Mouse (Mus musculus) ZHBTc4 (cell line): ENCODE measurements around the gene Dok5.

Experiments used
- DNase-seq: peaks from one replicate; pipeline ENCODE4 v3.0.0-alpha.2; 2011; ENCODE audit warnings: low read depth, low spot score

The Dok5 gene

DNA sequence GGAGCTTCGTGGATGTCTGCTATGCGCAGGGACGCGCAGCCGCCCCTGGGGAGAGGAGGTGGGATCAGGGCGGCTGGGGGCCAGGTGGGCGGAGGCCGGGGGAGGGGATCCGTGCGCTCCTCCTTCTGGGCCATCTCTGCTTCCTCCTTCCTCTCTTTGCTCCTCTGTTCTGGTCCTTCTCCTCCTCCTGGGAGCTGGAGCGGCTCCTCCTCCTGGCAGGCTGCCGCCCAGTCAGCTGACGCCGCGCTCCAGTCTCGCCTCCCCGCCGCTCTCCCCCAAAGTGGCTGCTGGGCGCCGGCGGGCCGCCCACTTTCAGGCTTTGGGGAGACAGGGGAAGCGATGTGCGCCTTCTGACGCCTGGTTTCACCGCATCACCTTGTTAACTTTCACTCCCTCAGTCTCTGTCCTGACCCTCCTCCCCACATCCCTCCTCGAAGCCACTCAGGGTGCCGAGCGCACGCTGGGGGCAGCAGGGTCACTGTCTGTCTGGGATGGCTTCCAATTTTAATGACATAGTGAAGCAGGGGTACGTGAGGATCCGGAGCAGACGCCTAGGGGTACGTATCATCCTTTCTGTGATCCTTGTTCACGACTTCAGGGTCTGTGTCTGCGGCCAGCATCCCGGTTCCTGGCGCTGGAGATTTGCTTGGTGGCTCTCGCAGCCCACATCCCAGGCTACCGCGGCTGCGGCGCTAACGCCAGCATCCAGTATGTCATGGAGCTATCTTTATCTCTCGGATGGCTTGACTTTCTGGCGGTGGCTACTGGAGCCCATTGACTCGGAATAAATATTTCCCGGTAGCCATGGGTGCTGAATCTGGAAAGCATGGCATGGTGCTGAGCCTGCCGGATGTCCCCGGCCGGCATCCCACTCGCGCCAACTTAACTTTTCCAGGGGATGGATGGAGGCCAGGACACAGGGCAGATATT lies at the start of gene Dok5:
Gene Dok5 (plus strand): TSS at position 176 of the 930 bp plus-strand sequence.
- peak; percentile 84 for DNase-seq

DNA sequence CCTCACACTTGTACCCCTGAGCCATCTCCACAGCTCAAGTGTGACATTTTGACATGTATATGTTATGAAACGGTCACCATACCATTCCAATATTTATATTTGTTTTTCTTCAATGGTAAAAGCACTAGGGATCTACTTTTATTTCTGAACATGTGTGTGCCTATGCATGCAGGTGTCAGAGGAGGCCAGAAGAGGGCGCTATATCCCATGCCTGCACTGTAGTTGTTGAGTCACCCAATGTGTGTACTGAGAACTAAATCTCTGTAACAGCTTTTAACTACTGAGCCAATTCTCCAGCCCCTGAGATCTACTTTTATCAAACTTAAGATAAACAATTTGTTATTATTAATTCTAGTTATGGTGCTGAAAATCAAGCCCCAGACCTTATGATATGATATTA lies 48.2 kb upstream of the Dok5 start:
- DNase-seq = peak; percentile 81

DNA sequence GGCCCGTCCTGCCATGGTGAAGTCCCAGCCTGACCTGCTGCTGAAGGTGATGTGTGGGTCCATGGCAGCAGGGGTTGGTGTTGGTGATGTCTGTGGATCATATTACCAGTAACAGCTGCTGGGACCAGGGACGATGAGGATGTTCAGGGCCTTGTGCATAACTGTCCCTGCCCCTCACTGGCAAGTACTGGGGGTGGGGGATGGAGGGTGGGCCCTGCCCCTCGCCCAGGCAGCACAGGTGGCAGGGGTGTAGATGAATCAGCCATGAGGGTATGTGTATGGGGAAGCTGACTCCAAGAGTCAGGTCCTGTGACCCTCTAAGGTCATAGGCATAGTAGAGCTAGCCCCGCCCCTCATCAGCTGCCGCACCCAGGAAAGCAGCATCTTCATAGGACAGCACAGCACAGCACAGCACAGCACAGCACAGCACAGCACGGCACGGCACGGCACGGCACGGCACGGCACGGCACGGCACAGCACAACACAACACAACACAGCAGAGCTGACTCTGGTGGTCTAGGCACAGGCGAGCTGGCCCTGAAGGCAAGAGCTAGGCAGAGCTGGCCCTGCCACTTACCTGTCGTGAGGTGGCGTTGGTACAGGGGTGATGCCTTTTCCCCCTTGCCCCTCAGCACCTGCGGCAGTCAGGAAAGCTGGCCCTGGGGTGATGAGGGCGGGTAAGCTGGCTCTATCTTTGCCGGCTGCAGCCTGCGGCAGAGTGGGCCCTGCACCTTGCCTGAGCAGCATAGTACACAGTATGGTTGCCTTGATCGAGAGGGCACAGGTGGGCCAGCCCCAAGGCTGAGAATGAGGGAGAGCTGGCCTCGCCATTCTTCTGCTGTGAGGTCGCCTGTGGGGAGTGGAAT lies 36.3 kb upstream of the Dok5 start:
- peak; percentile 61 for DNase-seq

DNA sequence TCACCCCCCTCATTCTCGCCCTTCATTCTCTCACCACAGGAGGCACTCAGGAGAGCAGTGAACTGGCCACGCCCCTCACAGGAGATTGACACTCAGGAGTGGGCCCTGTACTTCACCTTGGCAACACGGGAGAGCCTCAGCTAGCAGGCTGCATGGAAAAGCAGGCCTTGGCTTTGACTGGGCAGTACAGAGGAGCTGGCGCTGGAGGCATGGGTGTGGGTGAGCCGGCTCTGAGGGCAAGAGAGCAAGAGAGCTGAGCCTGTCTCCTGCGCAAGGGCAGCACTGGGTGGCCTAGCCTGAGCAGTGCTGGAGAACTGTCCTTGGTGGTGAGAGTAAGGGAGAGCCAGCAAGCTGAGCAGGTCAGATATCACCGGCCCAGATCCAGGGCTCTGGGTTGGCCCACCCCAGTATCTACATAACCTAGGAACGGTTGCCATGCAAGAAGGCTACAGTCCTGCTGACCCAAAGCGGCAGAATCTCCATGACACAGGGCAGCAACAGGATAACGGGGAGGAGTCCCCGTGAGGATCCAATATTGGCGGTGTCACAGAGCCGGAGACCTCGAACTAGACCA lies 35.6 kb upstream of the Dok5 start:
- peak; percentile 87 for DNase-seq

DNA sequence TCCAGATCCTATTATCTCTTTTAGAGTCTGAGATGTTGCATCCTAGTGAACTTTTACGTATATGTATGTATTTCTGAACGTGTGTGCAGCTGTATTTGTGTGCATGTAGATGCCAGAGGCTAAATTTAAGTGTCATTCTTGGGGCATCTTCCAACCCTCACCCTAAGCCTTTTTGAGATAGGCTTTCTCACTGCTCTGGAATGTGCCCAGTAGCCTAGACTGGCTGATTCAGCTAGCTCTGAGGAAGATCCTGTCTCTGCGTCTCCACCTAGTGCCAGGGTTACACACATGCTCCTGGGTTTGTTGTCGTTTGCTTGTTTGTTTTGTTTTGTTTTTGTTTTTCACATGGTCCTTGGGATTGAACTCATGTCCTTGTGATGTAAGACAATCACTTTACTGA lies 31.1 kb upstream of the Dok5 start:
- no peak for DNase-seq

DNA sequence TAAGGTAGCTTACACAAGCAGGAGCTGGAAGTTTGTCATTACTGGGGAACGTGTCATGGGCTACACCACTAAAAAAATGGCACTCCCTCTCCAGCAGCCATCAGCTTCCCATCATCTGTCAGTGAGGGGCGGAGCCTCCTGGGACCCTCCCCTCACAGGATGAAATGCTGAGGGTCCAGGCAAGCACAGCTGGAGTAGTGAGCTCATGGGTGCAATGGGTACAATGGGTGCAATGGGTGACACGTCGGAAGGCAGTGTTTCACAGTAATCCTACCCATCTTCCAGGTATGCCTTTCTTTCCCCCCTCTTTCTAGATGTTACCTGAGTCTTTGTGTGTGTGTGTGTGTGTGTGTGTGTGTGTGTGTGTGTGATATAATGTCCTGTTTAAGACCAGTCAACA lies 25.1 kb upstream of the Dok5 start:
- DNase-seq = no peak

DNA sequence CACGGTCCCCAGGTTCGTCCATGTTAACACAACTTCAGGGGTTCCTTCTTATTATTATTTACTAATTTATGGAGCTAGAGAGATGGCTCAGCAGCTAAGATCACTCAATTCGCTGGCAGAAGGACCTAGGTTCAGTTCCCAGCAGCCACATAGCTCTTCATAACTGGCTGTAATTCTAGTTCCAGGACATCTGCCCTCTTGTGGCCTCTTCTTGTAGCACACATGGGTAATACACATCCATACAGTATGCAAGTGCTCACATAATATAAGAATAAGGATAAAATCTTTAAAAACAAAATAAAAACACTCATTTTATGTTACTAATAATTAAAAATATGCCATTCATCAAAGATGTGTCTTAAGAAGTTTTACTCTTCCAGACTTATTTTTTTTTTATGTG lies 23.9 kb upstream of the Dok5 start:
- peak; percentile 67 for DNase-seq

DNA sequence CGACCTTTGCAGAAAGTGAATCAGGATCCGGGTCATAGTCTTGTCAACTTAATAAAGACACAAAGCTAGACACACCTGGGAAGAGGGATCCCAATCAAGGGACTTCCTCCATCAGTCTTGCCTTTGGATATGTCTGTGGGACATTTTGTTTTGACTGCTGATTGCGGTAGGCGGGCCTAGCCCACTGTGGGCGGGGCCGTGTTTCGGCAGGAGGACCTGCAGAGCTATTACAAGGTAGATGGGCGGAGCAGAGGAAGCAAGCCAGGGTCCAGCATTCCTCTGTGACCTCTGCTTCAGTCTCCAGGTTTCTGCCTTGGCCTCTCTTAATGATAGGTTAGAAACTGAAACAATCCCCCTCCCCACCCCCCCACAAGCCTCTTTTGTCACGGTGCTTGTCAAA lies 22.7 kb upstream of the Dok5 start:
- peak; percentile 78 for DNase-seq

DNA sequence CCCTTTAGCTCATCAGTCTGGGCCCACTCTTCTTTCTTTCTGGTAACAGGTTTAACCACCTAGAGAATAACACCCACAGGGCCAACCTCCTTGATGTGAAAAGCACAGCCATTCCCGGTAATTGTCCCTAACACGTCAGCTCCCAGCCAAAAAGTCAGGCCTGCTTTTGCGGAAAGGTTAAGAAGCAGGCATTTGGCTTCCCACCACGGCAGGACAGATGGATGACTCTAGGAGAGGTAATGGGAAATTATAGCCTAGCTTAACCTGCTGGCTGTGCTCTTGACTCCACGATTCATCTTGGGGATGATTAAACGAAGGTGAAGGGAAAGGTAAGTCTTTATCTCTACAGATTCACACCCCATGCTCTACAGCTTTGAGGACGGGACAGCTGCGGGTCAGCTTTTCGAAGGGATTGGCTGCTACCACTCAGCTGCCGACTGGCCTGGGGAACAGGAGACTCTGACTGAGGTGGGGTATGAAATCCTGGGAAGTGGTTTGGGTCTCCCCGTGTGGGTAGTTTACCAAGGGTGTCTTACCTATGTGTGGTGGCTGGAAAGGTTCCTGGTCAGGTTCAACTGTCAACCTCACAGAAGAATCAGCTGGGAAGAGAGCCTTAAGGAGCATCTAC lies 18.8 kb upstream of the Dok5 start:
- no peak for DNase-seq

DNA sequence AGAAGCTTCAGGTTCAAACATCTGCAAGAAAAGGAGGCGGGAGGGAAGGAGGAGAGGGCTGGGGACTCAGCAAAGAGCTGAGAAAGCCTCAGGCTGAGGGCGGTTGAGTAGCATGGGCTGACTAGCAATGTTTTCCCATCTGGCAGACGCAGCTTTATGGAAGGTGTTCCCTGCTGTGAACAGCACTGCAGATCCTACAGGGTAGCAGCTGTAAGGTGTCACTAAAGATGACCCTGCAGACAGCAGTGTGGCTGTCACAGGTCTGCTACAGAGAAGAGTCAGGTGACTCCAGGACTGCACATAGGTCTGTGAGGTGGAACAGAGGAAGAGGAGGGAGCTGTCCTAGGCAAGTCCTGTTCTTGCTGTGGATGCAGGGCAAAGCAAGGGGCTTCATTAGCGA lies 11.2 kb upstream of the Dok5 start:
- DNase-seq = peak; percentile 35

DNA sequence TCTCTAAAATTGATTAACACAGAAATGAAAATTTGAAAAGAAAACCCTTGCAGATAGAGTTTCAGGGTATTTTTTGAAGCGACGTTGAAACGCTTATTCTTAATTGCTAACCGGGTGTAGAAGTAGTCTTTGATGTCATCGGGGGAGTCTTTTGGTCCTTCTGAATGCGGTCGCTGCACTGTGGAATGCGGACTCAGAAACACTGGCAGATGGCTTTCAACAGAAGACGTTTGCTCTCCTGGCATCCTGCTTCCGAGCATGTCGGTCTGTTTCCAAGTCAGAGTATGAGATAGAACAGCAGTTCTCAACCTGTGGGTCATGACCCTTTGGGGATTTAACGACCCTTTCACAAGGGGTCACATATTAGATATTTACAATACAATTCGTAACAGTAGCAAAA lies 7.5 kb upstream of the Dok5 start:
- no peak for DNase-seq

DNA sequence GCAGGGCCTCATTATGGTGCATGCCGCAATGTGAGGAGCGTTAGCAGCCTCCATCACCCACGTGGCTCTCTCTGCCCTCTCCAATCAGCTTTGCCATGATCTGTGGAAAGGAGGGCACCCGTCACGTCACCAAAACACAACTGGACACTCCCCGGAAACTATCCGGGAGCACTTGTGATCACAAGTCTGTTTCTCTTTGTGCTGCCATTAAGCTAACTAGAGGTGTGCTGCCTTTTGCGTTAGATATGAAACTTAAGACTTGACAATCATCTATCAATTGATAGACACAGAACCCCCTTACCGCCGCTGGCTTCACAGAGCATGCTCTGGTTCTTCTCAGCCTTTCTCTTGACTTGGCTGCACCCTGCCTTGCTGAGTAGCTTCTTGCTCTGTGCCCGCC lies 6.9 kb upstream of the Dok5 start:
- DNase-seq = no peak

DNA sequence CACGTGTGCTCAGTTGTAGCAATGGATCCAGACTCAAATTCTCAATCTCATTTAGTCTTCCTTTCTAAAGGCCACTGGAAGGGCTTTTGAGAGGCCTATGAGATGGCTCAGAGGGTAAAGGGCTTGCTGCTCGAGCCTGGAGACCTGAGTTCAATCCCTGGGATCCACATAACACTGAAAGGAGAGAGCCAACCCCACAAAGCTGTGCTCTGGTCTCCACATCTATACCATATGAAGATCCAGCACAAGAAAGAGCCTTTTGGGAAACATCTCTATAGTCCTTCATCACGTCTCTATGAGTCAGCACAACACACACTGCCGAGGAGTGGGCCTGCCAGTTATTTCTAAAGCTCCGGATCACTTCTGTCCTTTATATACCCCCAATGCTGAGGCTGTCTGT lies 5.8 kb upstream of the Dok5 start:
- DNase-seq = no peak

DNA sequence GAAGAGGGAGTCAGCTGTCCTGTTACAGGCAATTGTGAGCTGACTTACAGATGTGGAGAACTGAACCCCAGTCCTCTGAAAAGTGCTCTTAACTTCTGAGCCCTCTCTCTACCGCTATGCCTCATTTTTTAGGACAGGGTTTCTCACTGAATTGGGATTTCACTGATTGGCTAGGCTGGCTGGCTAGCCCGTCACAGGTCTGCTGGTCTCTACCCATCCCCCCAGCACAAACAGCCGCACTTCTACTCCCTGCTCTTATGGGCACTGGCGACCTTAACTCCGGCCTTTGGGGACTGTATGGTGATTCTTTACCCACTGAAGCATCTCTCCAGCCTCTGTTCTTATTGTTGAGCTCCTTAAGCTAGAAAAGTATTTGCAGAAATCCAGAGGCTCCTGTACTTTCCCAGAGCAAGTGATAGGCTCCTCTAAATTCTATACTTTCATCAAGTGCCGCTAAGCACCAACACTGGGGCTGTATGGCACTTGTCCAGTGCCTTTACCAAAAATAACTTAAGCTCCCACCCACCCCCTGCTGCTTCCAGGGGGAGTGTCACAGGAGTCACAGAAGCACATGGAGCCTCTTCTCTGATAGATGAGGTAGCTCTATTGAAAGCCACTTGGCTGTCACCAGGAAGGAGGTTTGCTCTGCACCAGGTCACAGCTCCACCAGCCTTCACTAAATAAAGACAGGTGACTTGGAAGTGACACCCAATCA lies 4.5 kb upstream of the Dok5 start:
- no peak for DNase-seq

DNA sequence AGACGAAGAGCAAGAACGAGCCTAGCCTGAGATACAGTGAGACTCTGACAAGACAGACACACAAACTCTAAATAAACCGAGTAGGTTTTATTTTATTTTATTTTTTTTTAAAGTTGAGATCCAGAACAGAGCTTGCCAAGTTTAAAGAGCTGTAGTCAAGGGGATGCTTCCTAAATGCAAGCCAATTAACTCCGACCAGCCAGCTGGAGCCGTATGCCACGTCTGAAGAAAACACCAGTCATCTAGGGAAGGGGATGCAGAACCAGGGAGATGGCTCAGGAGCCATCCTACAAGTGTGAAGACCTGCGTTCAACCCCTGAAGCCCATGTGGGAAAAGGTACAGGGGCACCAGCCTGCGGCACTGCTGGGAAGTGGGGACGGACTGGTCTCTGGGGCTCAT lies 2.7 kb upstream of the Dok5 start:
- DNase-seq = no peak

DNA sequence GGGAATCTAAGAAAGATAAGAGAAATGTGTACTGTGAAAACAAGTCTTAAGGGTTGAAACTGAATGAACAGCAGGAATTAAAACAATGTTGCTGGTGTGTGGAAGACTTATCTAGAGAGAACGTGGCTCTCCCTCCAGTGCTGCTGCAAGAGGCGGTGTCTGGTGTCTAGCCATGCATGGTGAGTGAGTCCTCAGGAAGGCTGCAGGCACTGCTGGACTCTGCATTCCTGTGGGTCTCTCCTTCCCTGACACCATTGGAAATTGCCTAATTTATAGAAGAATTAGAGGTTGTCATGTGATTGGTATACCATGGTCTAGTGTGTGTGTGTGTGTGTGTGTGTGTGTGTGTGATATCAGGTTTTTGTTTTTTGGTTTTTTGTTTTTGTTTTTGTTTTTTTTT lies 1.9 kb upstream of the Dok5 start:
- no peak for DNase-seq

DNA sequence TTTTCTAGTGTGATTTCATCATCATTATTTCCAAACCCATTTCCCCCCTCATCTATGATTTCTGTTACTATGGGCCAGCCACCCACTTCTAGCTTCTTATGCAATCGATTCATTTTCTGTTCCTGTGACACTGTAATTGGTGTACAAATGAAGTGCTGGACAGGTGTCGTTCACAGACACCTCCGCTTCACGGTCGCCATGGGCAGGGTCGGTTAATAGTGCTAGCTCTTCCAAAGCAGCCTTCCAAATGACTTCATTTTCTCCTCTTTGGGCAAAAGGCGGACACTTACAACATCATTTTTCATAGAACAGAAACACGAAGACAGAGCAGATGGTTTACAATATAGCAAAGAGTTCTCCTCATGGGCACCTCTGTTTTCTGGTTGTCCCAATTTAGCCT lies 1.5 kb upstream of the Dok5 start:
- no peak for DNase-seq

DNA sequence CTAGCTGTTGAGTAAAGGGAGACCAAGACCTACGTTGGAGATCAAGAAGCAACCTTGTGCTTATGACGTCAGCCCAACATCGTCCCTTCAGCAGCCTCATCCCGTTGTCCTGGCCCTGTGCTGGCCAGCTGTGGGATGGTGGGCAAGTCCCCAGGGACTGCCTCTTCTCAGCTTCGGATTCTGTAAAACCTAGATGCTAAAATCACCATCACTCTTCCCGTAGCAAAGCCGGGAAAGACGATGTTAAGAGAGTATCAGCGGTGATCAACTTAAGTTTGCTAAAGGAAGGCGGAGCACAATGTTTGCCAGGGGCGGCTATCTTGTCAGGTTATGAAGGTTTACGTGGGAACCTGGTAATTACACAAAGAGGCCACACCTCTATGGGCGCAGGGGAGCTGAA lies 826 bp upstream of the Dok5 start:
- DNase-seq = no peak

DNA sequence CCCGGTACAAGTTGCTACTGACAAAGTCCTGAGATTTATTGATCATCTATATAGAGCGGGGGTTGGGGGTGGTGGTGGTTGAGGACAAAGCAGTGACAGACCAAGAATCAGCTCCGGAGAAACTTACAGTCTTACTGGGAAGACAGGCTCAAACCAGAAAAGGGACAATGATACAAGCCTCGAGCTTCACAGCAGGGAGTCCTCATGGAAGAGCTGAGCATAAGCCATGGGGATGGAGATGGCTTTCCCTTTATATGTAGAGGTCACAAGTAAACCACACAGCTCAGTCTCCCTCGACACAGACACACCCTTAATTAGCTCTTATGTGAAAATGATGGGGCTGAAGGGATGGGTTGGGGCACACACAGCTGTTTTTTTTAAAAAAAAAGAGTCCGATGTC lies 402 bp upstream of the Dok5 start:
- peak; percentile 90 for DNase-seq

DNA sequence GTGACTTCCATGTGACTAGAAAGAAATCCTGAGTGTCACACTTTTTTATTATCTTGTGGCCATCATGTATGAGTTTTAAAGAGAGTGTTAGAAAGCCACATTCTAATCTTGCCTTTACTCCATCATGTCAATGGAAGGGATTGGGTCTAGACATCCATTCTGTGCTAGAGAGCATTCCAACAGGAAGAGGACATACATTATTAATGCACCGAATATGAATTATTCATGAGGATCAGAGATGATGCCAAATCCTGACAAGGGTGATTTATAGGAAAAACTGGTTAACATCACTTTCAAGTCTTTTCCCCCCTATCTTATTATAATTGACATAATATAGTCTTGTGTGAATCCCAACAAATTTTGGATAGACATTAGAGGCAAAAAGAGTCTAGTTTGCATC lies 2.1 kb downstream of the Dok5 start:
- no peak for DNase-seq

DNA sequence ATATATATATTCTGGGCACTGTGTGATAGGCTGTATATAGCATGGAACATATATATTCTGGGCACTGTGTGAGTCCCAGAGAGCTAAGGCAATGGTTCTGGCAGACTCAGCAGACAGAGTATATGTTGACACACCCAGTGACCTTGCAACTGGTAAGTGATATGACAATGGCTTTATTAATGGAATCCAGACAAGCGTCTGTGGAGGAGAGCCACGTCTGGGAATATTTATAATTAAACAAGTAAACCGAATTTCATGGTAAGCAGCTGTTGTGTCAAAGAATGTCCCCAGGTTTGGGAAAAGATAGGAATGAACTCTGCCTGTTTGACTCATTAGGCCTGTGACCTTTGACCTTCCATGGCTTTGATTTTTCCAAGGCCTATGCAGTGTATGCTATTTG lies 2.8 kb downstream of the Dok5 start:
- no peak for DNase-seq
